Mouse (Mus musculus): ENCODE data around the gene Hbq1a.

DNA sequence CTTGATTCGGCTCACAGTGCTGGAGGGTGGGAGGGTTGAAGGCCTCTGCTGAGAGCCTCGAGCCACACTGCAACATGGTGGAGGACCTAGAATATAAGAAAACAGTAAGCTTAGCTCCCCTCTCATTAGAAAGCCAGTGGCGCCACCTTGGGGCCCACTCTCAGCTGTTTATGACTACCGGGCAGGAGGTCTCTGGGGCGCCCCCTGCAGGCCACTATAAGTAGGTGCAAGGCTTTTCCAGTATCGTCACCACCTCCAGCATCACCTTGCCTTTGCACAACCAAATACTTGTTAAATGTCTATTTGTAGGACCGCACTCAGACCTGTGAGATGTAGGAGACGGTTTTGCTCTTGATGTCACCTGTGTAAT, 21.3 kb downstream of the Hbq1a start:
- TF ChIP-seq CTCF (IDR thresholded peaks at IDR 0.05) (peak; percentile 85), EP300 (IDR thresholded peaks at IDR 0.05) (no peak)

Data from lung, postnatal 0 days (tissue).